Mouse (Mus musculus): ENCODE results near the gene Agtr1b. TPM values are rescaled to one million over a fixed set of nuclear protein-coding genes. Genes with fewer than 3 reads are reported as not detected.
A peak's percentile ranks its signal among the peaks of the same experiment; 100 is the strongest.

Agtr1b gene
- 0.34 and 0.41 TPM in 2 replicates for polyA plus RNA-seq (2015; fragmentation: Nextera tagmentation; extraction: Ambion mirVana)

GRCm38 (mm10) chr3:20366558-20367522 lies at the start of gene Agtr1b:
Gene Agtr1b, minus strand, starts transcription at chr3:20367177.
- WGBS = 14% methylated on average over 19 of the region's 19 CpGs
- peak; percentile 89 for ATAC-seq (ENCODE audit: low FRiP score)
- H3K27ac ChIP-seq (replicated peaks) = no peak within 1 kb of the TSS
- H3K9me3 ChIP-seq (replicated peaks) = no peaks in the 10 kb centered on the region
- peak within 1 kb of the TSS; percentile 56 for H3K4me2 ChIP-seq
- no peaks in the 10 kb centered on the region for H3K36me3 ChIP-seq
- H3K4me1 ChIP-seq = peaks cover 8% of the 10 kb centered on the region; the same call in 1 of the 2 replicates
- H3K4me3 ChIP-seq (replicated peaks) = peak within 1 kb of the TSS; percentile 35
- H3K27me3 ChIP-seq (replicated peaks) = no peaks in the 10 kb centered on the region
- peak within 1 kb of the TSS; percentile 15; the same call in 1 of the 2 replicates for H3K9ac ChIP-seq (replicated peaks)

GRCm38 (mm10) chr3:20353598-20353997 lies 13.4 kb downstream of the Agtr1b start:
- H3K27me3 ChIP-seq (replicated peaks) = no peaks in the 10 kb centered on the region
- no peaks in the 10 kb centered on the region for H3K4me1 ChIP-seq
- H3K4me3 ChIP-seq (replicated peaks) = no peak overlapping the region
- no peak overlapping the region for H3K9ac ChIP-seq (replicated peaks)
- no peak overlapping the region for H3K27ac ChIP-seq (replicated peaks)
- H3K4me2 ChIP-seq = no peak overlapping the region
- H3K9me3 ChIP-seq (replicated peaks) = no peaks in the 10 kb centered on the region
- ATAC-seq (ENCODE audit: low FRiP score) = no peak
- no peaks in the 10 kb centered on the region for H3K36me3 ChIP-seq

- Histone ChIP-seq H3K9ac (replicated peaks) (no peak overlapping the region), H3K9me3 (replicated peaks) (no peaks in the 10 kb centered on the region), H3K4me3 (replicated peaks) (no peak overlapping the region), H3K36me3 (no peaks in the 10 kb centered on the region), H3K27me3 (replicated peaks) (no peaks in the 10 kb centered on the region), H3K4me1 (no peaks in the 10 kb centered on the region), H3K4me2 (no peak overlapping the region), H3K27ac (replicated peaks) (no peak overlapping the region)
- no peak for ATAC-seq (ENCODE audit: low FRiP score)
Observed at GRCm38 (mm10) chr3:20348206-20348605, 18.8 kb downstream of the Agtr1b start.

GRCm38 (mm10) chr3:20340402-20340801 lies 26.6 kb downstream of the Agtr1b start:
- Histone ChIP-seq H3K27me3 (replicated peaks) (no peaks in the 10 kb centered on the region), H3K4me3 (replicated peaks) (no peak overlapping the region), H3K36me3 (no peaks in the 10 kb centered on the region), H3K27ac (replicated peaks) (no peak overlapping the region), H3K4me1 (no peaks in the 10 kb centered on the region), H3K9me3 (replicated peaks) (no peaks in the 10 kb centered on the region), H3K9ac (replicated peaks) (no peak overlapping the region), H3K4me2 (no peak overlapping the region)
- WGBS = 87% methylated on average over 1 of the region's 1 CpGs
- ATAC-seq (ENCODE audit: low FRiP score) = no peak

GRCm38 (mm10) chr3:20334681-20335080 lies 32.3 kb downstream of the Agtr1b start:
- no peak for ATAC-seq (ENCODE audit: low FRiP score)
- no peak overlapping the region for H3K27ac ChIP-seq (replicated peaks)
- H3K27me3 ChIP-seq (replicated peaks) = no peaks in the 10 kb centered on the region
- no peaks in the 10 kb centered on the region for H3K36me3 ChIP-seq
- no peak overlapping the region for H3K9ac ChIP-seq (replicated peaks)
- no peak overlapping the region for H3K4me3 ChIP-seq (replicated peaks)
- H3K9me3 ChIP-seq (replicated peaks) = no peaks in the 10 kb centered on the region
- H3K4me2 ChIP-seq = no peak overlapping the region
- WGBS = 71% methylated on average over 5 of the region's 5 CpGs
- no peaks in the 10 kb centered on the region for H3K4me1 ChIP-seq

- Histone ChIP-seq H3K4me3 (replicated peaks) (no peak overlapping the region), H3K4me2 (no peak overlapping the region), H3K9ac (replicated peaks) (no peak overlapping the region), H3K27ac (replicated peaks) (no peak overlapping the region), H3K27me3 (replicated peaks) (no peaks in the 10 kb centered on the region), H3K36me3 (no peaks in the 10 kb centered on the region), H3K9me3 (replicated peaks) (no peaks in the 10 kb centered on the region), H3K4me1 (no peaks in the 10 kb centered on the region)
- WGBS = 11% methylated on average over 1 of the region's 1 CpGs
- no peak for ATAC-seq (ENCODE audit: low FRiP score)
Observed at GRCm38 (mm10) chr3:20317233-20317632, 49.7 kb downstream of the Agtr1b start.

- 82% methylated on average over 4 of the region's 4 CpGs for WGBS
- Histone ChIP-seq H3K27ac (replicated peaks) (no peak overlapping the region), H3K27me3 (replicated peaks) (no peaks in the 10 kb centered on the region), H3K9ac (replicated peaks) (no peak overlapping the region), H3K4me2 (no peak overlapping the region), H3K36me3 (no peaks in the 10 kb centered on the region), H3K4me1 (no peaks in the 10 kb centered on the region), H3K9me3 (replicated peaks) (no peaks in the 10 kb centered on the region), H3K4me3 (replicated peaks) (no peak overlapping the region)
- ATAC-seq (ENCODE audit: low FRiP score) = no peak
Observed at GRCm38 (mm10) chr3:20309142-20309541, 57.8 kb downstream of the Agtr1b start.

- no peak overlapping the region for H3K4me3 ChIP-seq (replicated peaks)
- H3K27ac ChIP-seq (replicated peaks) = no peak overlapping the region
- H3K36me3 ChIP-seq = no peaks in the 10 kb centered on the region
- H3K27me3 ChIP-seq (replicated peaks) = no peaks in the 10 kb centered on the region
- no peak overlapping the region for H3K4me2 ChIP-seq
- 89% methylated on average over 4 of the region's 4 CpGs for WGBS
- no peak for ATAC-seq (ENCODE audit: low FRiP score)
- H3K9ac ChIP-seq (replicated peaks) = no peak overlapping the region
- H3K4me1 ChIP-seq = no peaks in the 10 kb centered on the region
- H3K9me3 ChIP-seq (replicated peaks) = no peaks in the 10 kb centered on the region
Observed at GRCm38 (mm10) chr3:20307256-20307655, 59.7 kb downstream of the Agtr1b start.

GRCm38 (mm10) chr3:20304758-20305352 lies 62.1 kb downstream of the Agtr1b start:
- Histone ChIP-seq H3K9ac (replicated peaks) (no peak overlapping the region), H3K4me3 (replicated peaks) (no peak overlapping the region), H3K27ac (replicated peaks) (no peak overlapping the region), H3K36me3 (no peaks in the 10 kb centered on the region), H3K9me3 (replicated peaks) (no peaks in the 10 kb centered on the region), H3K4me2 (no peak overlapping the region), H3K4me1 (no peaks in the 10 kb centered on the region), H3K27me3 (replicated peaks) (no peaks in the 10 kb centered on the region)
- 63% methylated on average over 2 of the region's 2 CpGs for WGBS
- ATAC-seq (ENCODE audit: low FRiP score) = no peak

GRCm38 (mm10) chr3:20295546-20295945 lies 71.4 kb downstream of the Agtr1b start:
- Histone ChIP-seq H3K4me3 (replicated peaks) (no peak overlapping the region), H3K9me3 (replicated peaks) (no peaks in the 10 kb centered on the region), H3K4me1 (no peaks in the 10 kb centered on the region), H3K9ac (replicated peaks) (no peak overlapping the region), H3K36me3 (no peaks in the 10 kb centered on the region), H3K27ac (replicated peaks) (no peak overlapping the region), H3K27me3 (replicated peaks) (no peaks in the 10 kb centered on the region), H3K4me2 (no peak overlapping the region)
- no peak for ATAC-seq (ENCODE audit: low FRiP score)
- 85% methylated on average over 3 of the region's 3 CpGs for WGBS

GRCm38 (mm10) chr3:20294542-20295348 lies 72.2 kb downstream of the Agtr1b start:
- Histone ChIP-seq H3K27me3 (replicated peaks) (no peaks in the 10 kb centered on the region), H3K9ac (replicated peaks) (no peak overlapping the region), H3K27ac (replicated peaks) (no peak overlapping the region), H3K4me3 (replicated peaks) (no peak overlapping the region), H3K4me1 (no peaks in the 10 kb centered on the region), H3K4me2 (no peak overlapping the region), H3K9me3 (replicated peaks) (no peaks in the 10 kb centered on the region), H3K36me3 (no peaks in the 10 kb centered on the region)
- WGBS = 88% methylated on average over 9 of the region's 9 CpGs
- no peak for ATAC-seq (ENCODE audit: low FRiP score)

Data from neural tube, embryonic 15.5 days (tissue).